Mouse (Mus musculus): ENCODE measurements around the gene Gse1.
A peak's percentile ranks its signal among the peaks of the same experiment; 100 is the strongest.

Gse1 gene

GRCm38 (mm10) chr8:120547562-120547961, 319.3 kb downstream of the Gse1 start:
- DNase-seq (ENCODE audit: extremely low spot score, low spot score): no peak

GRCm38 (mm10) chr8:120548313-120548761, 320.1 kb downstream of the Gse1 start:
- peak; percentile 37 for DNase-seq (ENCODE audit: extremely low spot score, low spot score)

- peak; percentile 76 for DNase-seq (ENCODE audit: extremely low spot score, low spot score)
These were observed 321.2 kb downstream of the Gse1 start for GRCm38 (mm10) chr8:120549321-120549921.

GRCm38 (mm10) chr8:120549922-120550321, 321.7 kb downstream of the Gse1 start:
- no peak for DNase-seq (ENCODE audit: extremely low spot score, low spot score)

- DNase-seq (ENCODE audit: extremely low spot score, low spot score): no peak
These were observed 322.2 kb downstream of the Gse1 start for GRCm38 (mm10) chr8:120550430-120550829.

GRCm38 (mm10) chr8:120550937-120551676, 322.9 kb downstream of the Gse1 start:
- no peak for DNase-seq (ENCODE audit: extremely low spot score, low spot score)

- no peak for DNase-seq (ENCODE audit: extremely low spot score, low spot score)
These were observed 323.4 kb downstream of the Gse1 start for GRCm38 (mm10) chr8:120551677-120551980.

GRCm38 (mm10) chr8:120552509-120552908, 324.3 kb downstream of the Gse1 start:
- no peak for DNase-seq (ENCODE audit: extremely low spot score, low spot score)

- no peak for DNase-seq (ENCODE audit: extremely low spot score, low spot score)
These were observed 325.3 kb downstream of the Gse1 start for GRCm38 (mm10) chr8:120553441-120554123.

- no peak for DNase-seq (ENCODE audit: extremely low spot score, low spot score)
These were observed 326.3 kb downstream of the Gse1 start for GRCm38 (mm10) chr8:120554466-120555039.

- no peak for DNase-seq (ENCODE audit: extremely low spot score, low spot score)
These were observed 328.1 kb downstream of the Gse1 start for GRCm38 (mm10) chr8:120556198-120556892.

GRCm38 (mm10) chr8:120557170-120557965, 329.1 kb downstream of the Gse1 start:
- no peak for DNase-seq (ENCODE audit: extremely low spot score, low spot score)

- DNase-seq (ENCODE audit: extremely low spot score, low spot score): no peak
These were observed 329.9 kb downstream of the Gse1 start for GRCm38 (mm10) chr8:120558162-120558561.

- DNase-seq (ENCODE audit: extremely low spot score, low spot score): no peak
These were observed 331.4 kb downstream of the Gse1 start for GRCm38 (mm10) chr8:120559654-120560053.

GRCm38 (mm10) chr8:120560535-120560934, 332.3 kb downstream of the Gse1 start:
- no peak for DNase-seq (ENCODE audit: extremely low spot score, low spot score)

- DNase-seq (ENCODE audit: extremely low spot score, low spot score): no peak
These were observed 333.5 kb downstream of the Gse1 start for GRCm38 (mm10) chr8:120561539-120562435.

- DNase-seq (ENCODE audit: extremely low spot score, low spot score): no peak
These were observed 334.6 kb downstream of the Gse1 start for GRCm38 (mm10) chr8:120562680-120563347.

- DNase-seq (ENCODE audit: extremely low spot score, low spot score): no peak
These were observed 335.1 kb downstream of the Gse1 start for GRCm38 (mm10) chr8:120563348-120563724.

Measured in neural tube, embryonic 10.5 days (tissue).